Mouse (Mus musculus): ENCODE data around the gene Cdkal1.

DNA sequence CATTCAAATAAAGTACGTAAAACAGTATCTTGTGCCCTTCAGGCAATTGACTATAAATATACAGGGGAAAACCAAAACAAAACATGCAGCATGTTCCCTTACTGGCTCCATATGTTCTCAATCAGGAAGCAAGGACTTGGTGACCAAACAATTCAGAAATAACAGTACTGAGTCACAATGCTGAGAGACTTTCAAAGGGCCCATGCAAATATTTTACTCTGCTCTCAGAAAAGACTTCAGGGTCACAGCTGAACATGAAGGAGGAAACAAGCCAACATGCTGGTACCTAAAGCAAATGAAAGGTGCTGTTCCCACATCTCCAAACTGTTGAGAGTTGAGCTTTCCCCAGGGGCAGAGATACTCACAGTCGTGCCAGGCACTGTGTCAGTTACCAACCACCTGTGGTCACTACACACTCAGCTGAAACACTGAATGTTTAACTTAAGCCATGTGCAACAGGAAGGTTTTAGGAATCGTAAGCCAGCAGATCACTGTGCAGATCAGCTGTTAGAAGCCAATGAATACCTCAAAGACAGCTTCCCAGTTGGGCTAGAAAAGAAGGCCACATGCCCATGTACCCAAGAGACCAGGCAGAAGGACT lies 140.1 kb downstream of the Cdkal1 start:
- TF ChIP-seq POLR2A (IDR thresholded peaks at IDR 0.05; ENCODE audit: low read depth, low read length) (no peak), CTCF (IDR thresholded peaks at IDR 0.05; ENCODE audit: extremely low read depth, insufficient read depth, insufficient read length, insufficient replicate concordance) (no peak)
